Mouse (Mus musculus): ENCODE results near the gene Cacna2d3.

- TF ChIP-seq CTCF (IDR thresholded peaks at IDR 0.05; ENCODE audit: low read depth), result no peak
- TF ChIP-seq EP300 (IDR thresholded peaks at IDR 0.05; ENCODE audit: low read depth), result no peak
Measured at GRCm38 (mm10) chr14:29082171-29082570, 639.5 kb downstream of the Cacna2d3 start.

Measured in liver, postnatal 0 days (tissue).